Mouse (Mus musculus): Measurements from ENCODE around the gene Hmcn2.

The Hmcn2 gene

GRCm38 (mm10) chr2:31314007-31314465 lies at the start of gene Hmcn2:
Hmcn2 (plus strand) TSS chr2:31314415.
- DNase-seq, result peak; percentile 95

- DNase-seq, result no peak
Observed at GRCm38 (mm10) chr2:31267447-31267846, 46.8 kb upstream of the Hmcn2 start.

- no peak for DNase-seq
Observed at GRCm38 (mm10) chr2:31268631-31269030, 45.6 kb upstream of the Hmcn2 start.

GRCm38 (mm10) chr2:31269188-31269587 lies 45.0 kb upstream of the Hmcn2 start:
- DNase-seq, result no peak

GRCm38 (mm10) chr2:31269847-31270246 lies 44.4 kb upstream of the Hmcn2 start:
- DNase-seq, result no peak

GRCm38 (mm10) chr2:31270470-31270869 lies 43.7 kb upstream of the Hmcn2 start:
- no peak for DNase-seq

- DNase-seq, result no peak
Observed at GRCm38 (mm10) chr2:31271071-31271470, 43.1 kb upstream of the Hmcn2 start.

- peak; percentile 83 for DNase-seq
Observed at GRCm38 (mm10) chr2:31274993-31275392, 39.2 kb upstream of the Hmcn2 start.

GRCm38 (mm10) chr2:31277810-31278209 lies 36.4 kb upstream of the Hmcn2 start:
- DNase-seq, result peak; percentile 91

- DNase-seq, result no peak
Observed at GRCm38 (mm10) chr2:31278483-31278882, 35.7 kb upstream of the Hmcn2 start.

GRCm38 (mm10) chr2:31281138-31281537 lies 33.1 kb upstream of the Hmcn2 start:
- no peak for DNase-seq

- no peak for DNase-seq
Observed at GRCm38 (mm10) chr2:31282266-31282665, 31.9 kb upstream of the Hmcn2 start.

GRCm38 (mm10) chr2:31282880-31283279 lies 31.3 kb upstream of the Hmcn2 start:
- no peak for DNase-seq

- no peak for DNase-seq
Observed at GRCm38 (mm10) chr2:31284531-31284930, 29.7 kb upstream of the Hmcn2 start.

GRCm38 (mm10) chr2:31291421-31291820 lies 22.8 kb upstream of the Hmcn2 start:
- DNase-seq, result no peak

GRCm38 (mm10) chr2:31294985-31295384 lies 19.2 kb upstream of the Hmcn2 start:
- peak; percentile 96 for DNase-seq

GRCm38 (mm10) chr2:31296395-31296794 lies 17.8 kb upstream of the Hmcn2 start:
- peak; percentile 92 for DNase-seq

GRCm38 (mm10) chr2:31297602-31298268 lies 16.5 kb upstream of the Hmcn2 start:
- peak; percentile 98 for DNase-seq

GRCm38 (mm10) chr2:31298814-31299213 lies 15.4 kb upstream of the Hmcn2 start:
- no peak for DNase-seq

- DNase-seq, result no peak
Observed at GRCm38 (mm10) chr2:31299266-31299665, 14.9 kb upstream of the Hmcn2 start.

GRCm38 (mm10) chr2:31299996-31300395 lies 14.2 kb upstream of the Hmcn2 start:
- no peak for DNase-seq

- no peak for DNase-seq
Observed at GRCm38 (mm10) chr2:31303177-31303576, 11.0 kb upstream of the Hmcn2 start.

GRCm38 (mm10) chr2:31304191-31304590 lies 10.0 kb upstream of the Hmcn2 start:
- DNase-seq, result peak; percentile 96

- DNase-seq, result peak; percentile 96
Observed at GRCm38 (mm10) chr2:31304801-31305665, 9.2 kb upstream of the Hmcn2 start.
